Mouse (Mus musculus) heart, embryonic 10.5 days (tissue): ENCODE measurements at regions not wholly inside any gene's neighbourhood (a gene's known extent, or its start where the extent isn't known, plus 50 kb on each side); places are given as distances from the start of the nearest gene placed in this dataset.

Source experiments
- DNase-seq: peaks from one replicate; pipeline ENCODE4 v3.0.0-alpha.2; 2017; ENCODE audit warnings: low spot score
- H3K27ac ChIP-seq: fragments of 300-500 bp; sonication (generic); 2 replicates; pipeline ENCODE4 v1.5.1; 2016; ENCODE audit warnings: mild to moderate bottlenecking
- H3K27me3 ChIP-seq: fragments of 300-500 bp; sonication (generic); 2 replicates; pipeline ENCODE4 v1.6.1; 2016; ENCODE audit warnings: mild to moderate bottlenecking; ENCODE audit not compliant: poor library complexity, insufficient read depth, severe bottlenecking
- H3K36me3 ChIP-seq: fragments of 300-500 bp; sonication (generic); 2 replicates; pipeline ENCODE4 v1.6.1; 2016; ENCODE audit warnings: mild to moderate bottlenecking, moderate library complexity
- H3K4me1 ChIP-seq: fragments of 300-500 bp; sonication (generic); 2 replicates; pipeline ENCODE4 v1.6.1; 2016; ENCODE audit warnings: mild to moderate bottlenecking
- H3K4me3 ChIP-seq: fragments of 300-500 bp; sonication (generic); 2 replicates; pipeline ENCODE4 v1.5.1; 2016; ENCODE audit warnings: mild to moderate bottlenecking, moderate library complexity
- H3K9me3 ChIP-seq: fragments of 300-500 bp; sonication (generic); 2 replicates; pipeline ENCODE4 v1.6.1; 2016; ENCODE audit warnings: mild to moderate bottlenecking, moderate library complexity
- WGBS: fragments of 180-500 bp; shearing (Covaris S2); methylation state at CpG from one replicate; pipeline ENCODE4 v1.1.7; 2016; 5-methylcytosine and 5-hydroxymethylcytosine counted together

GRCm38 (mm10) chr16:92930103-92930502 lies 104.2 kb upstream of the Runx1 start:
- no peak overlapping the region for H3K27ac ChIP-seq
- H3K36me3 ChIP-seq: no peaks in the 10 kb centered on the region
- H3K27me3 ChIP-seq: peaks cover 67% of the 10 kb centered on the region
- H3K9me3 ChIP-seq: no peaks in the 10 kb centered on the region
- no peak overlapping the region for H3K4me3 ChIP-seq
- H3K4me1 ChIP-seq: no peaks in the 10 kb centered on the region
- 83% methylated on average over 4 of the region's 4 CpGs for WGBS
- DNase-seq: no peak

DNA sequence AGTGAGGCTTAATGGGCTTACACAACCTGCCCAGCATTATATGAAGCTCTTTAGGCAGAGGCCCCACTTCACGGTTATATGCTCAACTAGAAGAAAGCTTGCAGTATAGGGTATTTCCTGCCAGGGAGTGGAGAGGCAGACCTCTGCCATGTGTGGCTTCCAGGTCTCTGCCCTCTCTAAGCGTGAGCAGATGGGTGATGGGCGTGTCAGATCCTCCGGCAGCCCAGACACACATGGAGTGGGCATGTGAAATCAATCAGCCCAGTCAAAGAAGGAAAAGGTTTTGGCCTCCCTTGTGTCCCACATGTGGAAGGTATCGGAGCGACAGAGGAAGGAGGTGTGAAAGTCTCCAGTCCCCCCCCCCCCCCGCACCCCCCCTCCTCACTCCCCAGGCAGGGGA lies 102.3 kb upstream of the Runx1 start:
- Histone ChIP-seq H3K9me3 (no peaks in the 10 kb centered on the region), H3K27ac (no peak overlapping the region), H3K4me1 (no peaks in the 10 kb centered on the region), H3K36me3 (no peaks in the 10 kb centered on the region), H3K4me3 (no peak overlapping the region), H3K27me3 (peaks cover 54% of the 10 kb centered on the region)
- DNase-seq: no peak
- 56% methylated on average over 7 of the region's 7 CpGs for WGBS

DNA sequence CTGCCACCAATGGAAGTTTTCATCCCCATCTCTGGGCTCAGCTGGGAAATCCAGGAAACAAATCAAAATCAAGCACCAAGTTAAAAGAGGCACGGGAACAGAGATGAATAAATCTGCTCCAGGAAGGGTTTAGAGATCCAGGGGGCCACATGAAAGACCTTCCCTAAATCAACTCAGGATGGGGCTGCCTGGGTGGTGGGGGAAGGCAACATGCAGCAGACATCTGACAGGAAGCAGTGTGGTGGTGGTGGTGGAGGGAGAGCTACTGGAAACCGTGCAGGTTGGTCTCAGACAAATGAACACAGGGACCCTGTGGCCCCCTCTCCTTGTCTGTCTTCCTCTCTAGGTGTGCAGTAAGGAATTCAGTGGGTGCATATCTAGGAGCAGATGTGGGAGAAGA lies 101.7 kb upstream of the Runx1 start:
- no peak for DNase-seq
- Histone ChIP-seq H3K27ac (no peak overlapping the region), H3K27me3 (peaks cover 50% of the 10 kb centered on the region), H3K4me3 (no peak overlapping the region), H3K36me3 (no peaks in the 10 kb centered on the region), H3K9me3 (no peaks in the 10 kb centered on the region), H3K4me1 (no peaks in the 10 kb centered on the region)
- 38% methylated on average over 2 of the region's 2 CpGs for WGBS

- H3K27ac ChIP-seq: no peak overlapping the region
- no peak overlapping the region for H3K4me3 ChIP-seq
- 80% methylated on average over 5 of the region's 5 CpGs for WGBS
- no peak for DNase-seq
- H3K27me3 ChIP-seq: peaks cover 52% of the 10 kb centered on the region
- no peaks in the 10 kb centered on the region for H3K36me3 ChIP-seq
- H3K9me3 ChIP-seq: no peaks in the 10 kb centered on the region
- no peaks in the 10 kb centered on the region for H3K4me1 ChIP-seq
Measured at GRCm38 (mm10) chr16:92926853-92927252, 100.9 kb upstream of the Runx1 start.

GRCm38 (mm10) chr16:92920947-92921346 lies 95.0 kb upstream of the Runx1 start:
- Histone ChIP-seq H3K27me3 (peaks cover 47% of the 10 kb centered on the region), H3K9me3 (no peaks in the 10 kb centered on the region), H3K4me1 (no peaks in the 10 kb centered on the region), H3K36me3 (no peaks in the 10 kb centered on the region), H3K27ac (no peak overlapping the region), H3K4me3 (no peak overlapping the region)
- 75% methylated on average over 4 of the region's 4 CpGs for WGBS
- no peak for DNase-seq

DNA sequence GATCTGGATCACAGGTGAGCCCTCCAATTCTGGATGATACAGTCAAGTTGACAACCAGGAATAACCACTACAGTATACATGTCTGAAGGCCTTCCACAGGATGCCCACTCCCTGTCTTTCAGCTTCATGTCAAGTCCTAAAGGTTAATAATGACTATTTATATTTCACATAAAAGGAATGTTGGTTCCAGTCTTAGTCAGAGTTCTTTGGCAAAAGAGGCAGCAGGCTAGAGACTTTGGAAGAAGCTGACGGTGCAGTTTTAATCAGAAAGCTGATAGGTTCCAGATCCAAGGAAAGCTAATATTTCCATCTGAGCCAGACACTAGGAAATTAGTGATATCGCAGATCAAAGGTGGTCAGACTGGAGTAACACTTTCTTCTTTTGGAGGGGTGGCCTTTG lies 91.4 kb upstream of the Runx1 start:
- Histone ChIP-seq H3K4me3 (no peak overlapping the region), H3K27ac (no peak overlapping the region), H3K36me3 (no peaks in the 10 kb centered on the region), H3K4me1 (no peaks in the 10 kb centered on the region), H3K9me3 (no peaks in the 10 kb centered on the region), H3K27me3 (peaks cover 37% of the 10 kb centered on the region)
- 79% methylated on average over 2 of the region's 2 CpGs for WGBS
- DNase-seq: no peak

DNA sequence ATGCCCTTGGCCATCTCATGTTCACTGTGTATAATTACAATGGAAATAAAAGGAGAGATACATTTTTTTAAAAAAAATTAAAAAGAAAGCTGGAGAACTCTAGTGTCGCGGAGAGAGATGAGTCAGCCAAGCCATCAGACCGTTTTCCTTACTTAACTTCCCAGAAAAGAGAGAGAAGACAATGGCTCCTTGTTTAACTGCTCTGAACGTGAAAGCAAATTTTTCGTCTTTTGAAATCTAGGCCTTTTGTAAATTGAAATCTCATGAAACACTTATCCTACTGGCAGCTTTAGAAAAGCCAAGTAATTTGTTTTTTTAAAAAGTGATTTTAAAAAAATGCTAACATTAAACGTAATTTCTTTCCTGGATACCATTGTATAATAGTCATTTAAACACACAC lies 89.7 kb upstream of the Runx1 start:
- WGBS: 76% methylated on average over 6 of the region's 6 CpGs
- Histone ChIP-seq H3K9me3 (no peaks in the 10 kb centered on the region), H3K27ac (no peak overlapping the region), H3K27me3 (peaks cover 22% of the 10 kb centered on the region), H3K36me3 (no peaks in the 10 kb centered on the region), H3K4me1 (no peaks in the 10 kb centered on the region), H3K4me3 (no peak overlapping the region)
- DNase-seq: no peak

DNA sequence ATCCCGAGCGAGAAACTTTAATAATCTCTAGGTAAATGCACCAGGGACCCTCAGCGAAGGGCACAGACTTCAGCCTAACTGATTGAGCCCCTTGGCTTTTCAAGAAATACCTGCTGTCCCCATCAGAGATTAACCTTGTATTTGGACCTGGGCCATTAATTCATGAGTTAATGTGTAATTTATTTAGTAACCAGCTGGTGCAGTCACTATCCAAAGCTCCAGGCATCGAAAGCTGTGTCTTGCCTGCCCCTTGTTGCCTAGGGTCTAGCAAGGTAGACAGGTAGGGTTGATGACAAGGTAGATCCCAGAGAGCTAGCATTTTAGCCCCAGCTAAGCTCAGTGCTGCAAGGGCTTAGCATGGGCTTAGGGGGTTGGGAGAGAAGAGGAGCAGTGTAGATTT lies 80.9 kb upstream of the Runx1 start:
- H3K27me3 ChIP-seq: peaks cover 73% of the 10 kb centered on the region
- H3K4me3 ChIP-seq: no peak overlapping the region
- WGBS: 88% methylated on average over 4 of the region's 4 CpGs
- no peaks in the 10 kb centered on the region for H3K9me3 ChIP-seq
- H3K4me1 ChIP-seq: no peaks in the 10 kb centered on the region
- no peaks in the 10 kb centered on the region for H3K36me3 ChIP-seq
- no peak overlapping the region for H3K27ac ChIP-seq
- DNase-seq: no peak

GRCm38 (mm10) chr16:92905626-92906025 lies 79.7 kb upstream of the Runx1 start:
- WGBS: 89% methylated on average over 6 of the region's 6 CpGs
- peaks cover 84% of the 10 kb centered on the region for H3K27me3 ChIP-seq
- no peak overlapping the region for H3K27ac ChIP-seq
- no peaks in the 10 kb centered on the region for H3K4me1 ChIP-seq
- no peaks in the 10 kb centered on the region for H3K9me3 ChIP-seq
- DNase-seq: no peak
- H3K4me3 ChIP-seq: no peak overlapping the region
- no peaks in the 10 kb centered on the region for H3K36me3 ChIP-seq

DNA sequence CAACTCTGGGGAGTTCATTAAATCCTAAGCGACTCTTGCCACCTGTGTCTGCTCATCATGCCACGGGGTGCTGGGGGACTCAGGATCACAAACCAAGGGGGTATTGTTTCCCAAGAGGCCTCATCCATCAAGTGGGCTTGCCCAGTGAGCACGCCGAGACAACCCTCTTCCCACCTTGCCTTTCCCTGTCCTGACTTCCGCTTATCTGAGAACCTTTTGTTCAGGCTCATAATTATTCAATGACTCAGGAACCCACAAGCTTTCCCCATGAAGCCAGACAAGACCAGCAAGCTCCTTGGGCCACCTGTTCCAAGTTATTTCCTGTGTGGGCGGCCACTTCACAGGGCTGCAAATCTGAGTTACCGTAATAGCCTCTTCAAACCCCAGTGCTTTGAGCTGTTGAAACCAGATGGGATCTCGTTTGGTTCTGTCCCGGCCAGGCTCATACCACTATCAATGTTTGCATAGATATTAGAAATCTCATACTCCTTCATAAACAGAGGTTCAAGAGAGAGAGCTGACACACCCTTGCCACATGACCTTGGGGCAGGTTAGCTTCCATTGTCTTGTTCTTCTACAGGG lies 78.0 kb upstream of the Runx1 start:
- DNase-seq: no peak
- no peaks in the 10 kb centered on the region for H3K36me3 ChIP-seq
- 65% methylated on average over 9 of the region's 9 CpGs for WGBS
- no peak overlapping the region for H3K4me3 ChIP-seq
- no peaks in the 10 kb centered on the region for H3K9me3 ChIP-seq
- H3K27ac ChIP-seq: no peak overlapping the region
- no peaks in the 10 kb centered on the region for H3K4me1 ChIP-seq
- H3K27me3 ChIP-seq: peaks cover 85% of the 10 kb centered on the region

- Histone ChIP-seq H3K27ac (no peak overlapping the region), H3K27me3 (peaks cover 86% of the 10 kb centered on the region), H3K9me3 (no peaks in the 10 kb centered on the region), H3K4me1 (no peaks in the 10 kb centered on the region), H3K4me3 (no peak overlapping the region), H3K36me3 (no peaks in the 10 kb centered on the region)
- WGBS: 84% methylated on average over 7 of the region's 7 CpGs
- no peak for DNase-seq
Measured at GRCm38 (mm10) chr16:92903486-92903885, 77.5 kb upstream of the Runx1 start.

DNA sequence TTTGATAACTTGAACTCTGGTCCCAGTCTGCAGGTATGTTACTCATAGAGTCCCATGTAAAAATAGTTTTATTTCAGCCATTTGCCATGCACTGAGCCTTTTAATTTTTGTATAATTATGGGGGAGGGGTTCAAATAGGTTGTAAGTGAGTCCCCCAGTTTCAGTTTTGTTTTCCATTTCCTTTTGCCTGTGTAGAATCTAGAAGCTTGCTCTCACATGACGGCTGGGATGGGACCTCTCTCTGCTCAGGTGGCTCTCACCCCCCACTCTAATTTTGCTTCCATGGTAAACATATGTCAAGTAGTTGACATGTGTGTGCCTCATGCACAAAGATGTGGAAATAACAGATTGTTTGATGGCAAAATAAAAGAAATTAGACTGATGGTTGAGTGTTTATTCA lies 73.8 kb upstream of the Runx1 start:
- no peak for DNase-seq
- Histone ChIP-seq H3K36me3 (no peaks in the 10 kb centered on the region), H3K4me3 (no peak overlapping the region), H3K27ac (no peak overlapping the region), H3K9me3 (no peaks in the 10 kb centered on the region), H3K27me3 (peaks cover 89% of the 10 kb centered on the region), H3K4me1 (no peaks in the 10 kb centered on the region)
- WGBS: 81% methylated on average over 1 of the region's 1 CpGs

- Histone ChIP-seq H3K9me3 (no peaks in the 10 kb centered on the region), H3K27me3 (peaks cover 99% of the 10 kb centered on the region), H3K4me1 (0 out of 2 replicates have a peak, but pooled peaks cover 5% of the 10 kb centered on the region), H3K4me3 (no peak overlapping the region), H3K36me3 (no peaks in the 10 kb centered on the region), H3K27ac (no peak overlapping the region)
- 19% methylated on average over 2 of the region's 2 CpGs for WGBS
- DNase-seq: peak; percentile 77
Measured at GRCm38 (mm10) chr16:92891741-92892140, 65.8 kb upstream of the Runx1 start.

GRCm38 (mm10) chr16:92890713-92891112 lies 64.8 kb upstream of the Runx1 start:
- WGBS: 63% methylated on average over 3 of the region's 3 CpGs
- Histone ChIP-seq H3K27me3 (peaks cover 100% of the 10 kb centered on the region), H3K4me1 (0 out of 2 replicates have a peak, but pooled peaks cover 5% of the 10 kb centered on the region), H3K9me3 (no peaks in the 10 kb centered on the region), H3K4me3 (no peak overlapping the region), H3K36me3 (no peaks in the 10 kb centered on the region), H3K27ac (no peak overlapping the region)
- DNase-seq: no peak
